Mouse (Mus musculus) cortical plate, adult 2 months (tissue): ENCODE data around the gene Mylk3. TPM values are rescaled to one million over a fixed set of nuclear protein-coding genes. Genes with fewer than 3 reads are reported as not detected.
A peak's percentile ranks its signal among the peaks of the same experiment; 100 is the strongest.

Source experiments
- H3K27ac ChIP-seq: fragments of 200-500 bp; 2 replicates; pipeline ENCODE4 v1.5.1; 2012; ENCODE audit warnings: low read length, control low read depth, inconsistent platforms; ENCODE audit not compliant: insufficient read depth
- H3K4me1 ChIP-seq: fragments of 200-500 bp; 2 replicates; pipeline ENCODE4 v1.6.1; 2011; ENCODE audit warnings: low read length; ENCODE audit not compliant: control insufficient read depth, insufficient read depth
- H3K4me3 ChIP-seq: fragments of 200-500 bp; 2 replicates; pipeline ENCODE4 v1.5.1; 2011; ENCODE audit warnings: mild to moderate bottlenecking, low read length, control low read depth; ENCODE audit not compliant: insufficient read depth
- CTCF ChIP-seq: fragments of 200-500 bp; IDR thresholded peaks from 2 replicates; pipeline ENCODE4 v1.5.1; 2011; ENCODE audit warnings: mild to moderate bottlenecking, control low read depth, low read length; ENCODE audit not compliant: insufficient read depth; ENCODE audit errors: extremely low read depth
- POLR2A ChIP-seq: fragments of 200-500 bp; IDR thresholded peaks from 2 replicates; pipeline ENCODE4 v1.6.1; 2011; ENCODE audit warnings: mild to moderate bottlenecking, low read length, control low read depth; ENCODE audit not compliant: insufficient read depth; ENCODE audit errors: extremely low read depth
- polyA plus RNA-seq: library from polyadenylated mRNA; depleted of rRNA; stranded (reverse); fragments of >200 nt; gene quantifications from 2 replicates; pipeline ENCODE4 v1.2.3, GENCODE M21; 2012; rRNA removed

Gene Mylk3
- 4.3 and 5.0 TPM in 2 replicates for polyA plus RNA-seq

DNA sequence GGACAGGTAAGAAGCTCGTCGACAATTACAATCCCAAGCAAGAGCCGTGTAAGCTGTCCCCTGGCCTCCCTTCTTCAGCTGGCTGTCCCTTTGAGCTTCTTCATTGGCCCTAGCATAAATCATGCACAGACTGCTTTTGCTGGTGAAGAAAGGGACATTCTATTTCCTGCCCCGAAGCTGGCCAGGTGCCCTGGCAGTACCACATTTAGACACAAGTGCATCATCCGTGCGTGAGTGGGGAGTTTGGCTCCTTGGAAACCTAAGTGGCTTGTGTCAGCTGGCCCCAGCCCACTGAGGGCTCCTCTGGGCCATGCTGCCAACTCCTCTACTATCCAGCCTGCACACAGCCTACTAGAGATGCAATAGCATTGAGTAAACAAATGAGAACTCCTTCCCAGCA is at the start of gene Mylk3:
Gene Mylk3 (minus strand): TSS at position 141 of the 400 bp plus-strand sequence.
- TF ChIP-seq POLR2A (no peak), CTCF (no peak)
- Histone ChIP-seq H3K27ac (no peak within 1 kb of the TSS), H3K4me1 (no peaks in the 10 kb centered on the region), H3K4me3 (no peak within 1 kb of the TSS)

GRCm38 (mm10) chr8:85435736-85436135 is 49.6 kb upstream of the Mylk3 start:
- Histone ChIP-seq H3K4me3 (no peak overlapping the region), H3K4me1 (peaks cover 1% of the 10 kb centered on the region; the same call in 1 of the 2 replicates), H3K27ac (no peak overlapping the region)
- TF ChIP-seq POLR2A (no peak), CTCF (no peak)

DNA sequence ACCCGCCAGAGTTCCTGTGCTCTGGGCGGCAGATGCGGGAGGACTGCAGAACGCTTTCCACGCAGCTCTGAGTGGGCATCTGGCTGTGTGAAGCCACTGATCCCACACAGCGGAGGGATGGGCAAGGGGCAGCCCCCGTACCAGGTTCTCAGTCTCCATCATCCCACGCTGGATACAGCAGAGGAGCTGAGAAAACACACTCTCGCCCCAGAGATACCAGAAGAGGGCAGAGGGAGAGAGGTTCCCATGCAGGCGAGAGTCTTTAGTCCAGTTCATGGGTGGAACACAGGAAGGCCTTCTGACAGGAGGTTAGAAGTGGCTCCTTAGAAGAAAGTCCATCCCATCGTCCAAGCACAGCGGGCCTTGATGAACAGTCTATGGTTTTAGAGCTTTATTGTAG is 48.7 kb upstream of the Mylk3 start:
- no peak overlapping the region for H3K27ac ChIP-seq
- H3K4me1 ChIP-seq, result peaks cover 3% of the 10 kb centered on the region; the same call in 1 of the 2 replicates
- TF ChIP-seq CTCF, result no peak
- TF ChIP-seq POLR2A, result no peak
- H3K4me3 ChIP-seq, result no peak overlapping the region

DNA sequence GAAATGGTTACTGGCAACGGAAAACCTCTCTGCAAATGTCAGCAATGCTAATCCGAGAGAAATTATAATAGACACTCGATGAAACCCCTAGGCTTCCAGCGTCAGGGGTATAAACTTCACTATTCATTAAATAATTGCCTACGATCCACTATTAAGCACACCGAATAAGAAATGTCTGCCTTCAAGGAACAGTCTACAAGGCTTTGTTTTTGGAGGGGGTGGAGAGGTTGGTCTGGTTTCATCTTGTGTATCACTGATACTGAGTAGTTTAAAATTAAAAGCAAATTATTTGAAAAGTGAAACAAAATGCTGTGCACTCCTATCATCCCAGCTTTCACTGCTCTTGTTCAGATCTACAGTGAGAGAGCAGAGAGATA is 46.9 kb upstream of the Mylk3 start:
- Histone ChIP-seq H3K4me3 (peak overlapping the region; percentile 79), H3K4me1 (peaks cover 4% of the 10 kb centered on the region; the same call in 1 of the 2 replicates), H3K27ac (no peak overlapping the region)
- TF ChIP-seq CTCF (no peak), POLR2A (no peak)

DNA sequence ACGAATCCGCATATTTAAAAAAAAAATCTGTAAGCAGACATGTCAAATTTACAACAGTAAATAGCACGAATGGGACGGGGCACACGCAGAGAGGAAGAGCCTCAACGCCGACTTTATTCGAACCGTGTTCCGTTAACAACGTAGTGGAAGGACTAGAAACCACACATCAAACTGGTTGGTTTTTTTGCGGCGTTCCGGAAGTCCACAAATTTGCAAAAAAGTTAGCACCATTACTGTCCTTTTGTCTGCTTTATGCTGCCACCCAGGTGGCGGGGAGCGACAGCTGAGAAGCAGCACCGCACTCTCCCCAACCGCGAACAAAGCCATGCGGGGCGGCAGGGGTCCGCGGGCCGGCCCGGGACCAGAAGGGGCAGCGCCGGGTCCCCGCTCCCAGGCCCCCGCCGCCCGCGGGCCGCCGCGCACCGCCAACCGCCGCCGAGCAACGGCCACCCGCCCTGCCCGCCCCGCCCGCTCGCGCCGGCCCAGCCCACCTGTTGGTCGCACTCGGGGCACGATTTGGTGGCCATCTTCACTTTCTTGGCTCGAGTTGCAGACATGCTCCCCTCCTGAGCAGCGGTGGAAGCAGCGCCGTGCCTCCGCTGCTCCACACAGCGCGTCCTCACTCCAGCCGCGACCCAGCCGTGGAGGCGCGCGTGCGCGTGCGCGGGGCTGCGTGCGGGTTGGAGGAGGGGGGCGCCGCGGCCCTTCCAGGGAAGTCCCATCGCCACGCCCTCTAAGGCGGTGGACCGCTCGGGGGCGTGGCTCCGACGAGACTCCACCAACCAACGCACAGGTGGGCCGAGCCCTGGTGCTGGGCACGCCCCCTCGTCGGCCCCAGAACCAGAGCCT is 46.2 kb upstream of the Mylk3 start, which contains the start of gene 4921524J17Rik:
Gene 4921524J17Rik (minus strand): TSS at position 666 of the 849 bp plus-strand sequence.
- H3K4me1 ChIP-seq, result peaks cover 4% of the 10 kb centered on the region; the same call in 1 of the 2 replicates

DNA sequence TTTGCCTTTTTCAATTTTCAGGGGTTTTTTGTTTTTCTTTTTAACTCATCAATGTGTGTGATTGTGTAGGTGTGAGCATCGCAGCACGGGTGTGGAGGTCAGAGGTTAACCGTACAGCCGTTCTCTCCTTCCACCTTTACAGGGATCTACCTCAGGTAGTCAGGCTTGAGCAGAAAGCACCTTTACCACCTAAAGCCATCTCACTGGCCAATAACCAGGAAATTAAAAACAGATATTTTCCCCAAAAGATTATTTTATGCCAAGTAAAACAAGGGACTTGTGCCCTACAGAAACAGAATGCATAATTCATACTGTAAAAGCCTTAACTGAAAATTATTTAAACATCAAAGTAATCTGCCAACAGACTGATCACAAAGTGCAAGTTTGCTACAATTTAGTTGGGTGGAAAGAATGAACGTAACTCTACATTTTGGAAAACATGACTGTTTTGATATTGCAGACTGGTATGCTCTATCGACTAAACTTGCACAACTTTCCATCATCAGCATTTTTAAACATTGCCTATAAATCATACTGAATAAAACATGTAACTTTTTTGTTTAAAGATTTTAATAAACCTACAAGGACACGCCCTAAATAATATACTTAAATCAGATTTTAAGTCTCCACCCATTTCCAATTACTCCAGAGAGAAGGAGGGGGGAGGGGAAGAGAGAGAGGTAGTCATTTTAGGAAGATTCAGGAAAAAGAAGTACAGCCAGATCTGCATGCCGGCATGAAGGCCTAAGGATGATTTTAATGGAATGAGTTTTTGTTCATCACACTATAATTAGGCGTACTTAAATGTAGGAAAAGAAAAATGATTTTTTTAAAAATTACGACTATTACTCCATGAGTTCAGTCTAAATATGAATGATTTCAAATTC is 45.4 kb upstream of the Mylk3 start:
- H3K27ac ChIP-seq, result 0 out of 2 replicates have a peak overlapping the region, but pooled peaks have one; percentile 1
- TF ChIP-seq POLR2A, result no peak
- no peak for TF ChIP-seq CTCF
- H3K4me3 ChIP-seq, result peak overlapping the region; percentile 79
- H3K4me1 ChIP-seq, result peaks cover 4% of the 10 kb centered on the region; the same call in 1 of the 2 replicates

More for the DNA sequence above, 46.2 kb upstream of the Mylk3 start, which contains the start of gene 4921524J17Rik:
- TF ChIP-seq CTCF (no peak), POLR2A (peak; percentile 84)
- peak within 1 kb of the TSS; percentile 79 for H3K4me3 ChIP-seq
- H3K27ac ChIP-seq, result 0 out of 2 replicates have a peak within 1 kb of the TSS, but pooled peaks have one; percentile 1

DNA sequence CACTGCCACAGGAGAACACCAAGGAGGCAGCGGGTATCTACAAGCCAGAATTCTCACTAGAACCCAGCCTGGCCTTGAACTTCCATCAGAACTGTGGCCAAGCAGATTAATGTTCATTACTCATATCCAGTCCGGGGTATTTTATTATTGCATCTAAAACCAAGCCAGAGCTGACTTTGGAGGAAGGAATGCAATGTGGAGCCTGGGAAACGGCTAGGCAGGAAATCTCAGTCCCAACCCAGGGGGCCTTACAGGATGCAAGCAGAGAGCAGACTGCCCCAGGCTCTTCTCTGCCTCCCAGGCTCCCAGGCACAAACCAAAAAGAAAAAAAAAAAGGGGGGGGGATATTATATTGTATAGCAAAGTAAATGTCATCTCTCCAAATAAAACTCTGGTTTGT is 44.7 kb upstream of the Mylk3 start:
- TF ChIP-seq POLR2A, result no peak
- TF ChIP-seq CTCF, result no peak

DNA sequence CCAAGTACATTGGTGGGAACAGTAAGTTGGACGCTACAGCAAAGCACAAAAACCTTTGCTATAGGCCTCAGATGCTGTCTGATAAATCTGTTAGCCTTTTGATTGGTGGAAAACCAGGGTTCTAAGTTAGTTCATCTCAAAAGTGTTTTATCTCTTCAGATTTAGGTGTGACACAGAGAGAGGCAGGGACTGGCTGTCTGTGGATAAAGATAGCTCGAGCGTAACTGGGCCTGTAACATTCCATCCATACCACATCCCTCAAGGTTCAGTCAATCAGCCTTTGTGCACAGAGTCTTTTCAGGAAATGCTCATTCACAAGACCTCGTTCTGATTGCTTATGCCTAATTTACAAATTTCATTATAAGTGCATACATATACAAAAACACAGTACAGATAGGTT is 43.1 kb upstream of the Mylk3 start:
- H3K27ac ChIP-seq, result no peak overlapping the region
- H3K4me3 ChIP-seq, result no peak overlapping the region
- TF ChIP-seq CTCF, result no peak
- TF ChIP-seq POLR2A, result no peak
- peaks cover 4% of the 10 kb centered on the region; the same call in 1 of the 2 replicates for H3K4me1 ChIP-seq

More for the DNA sequence above, 44.7 kb upstream of the Mylk3 start:
- Histone ChIP-seq H3K4me1 (peaks cover 4% of the 10 kb centered on the region; the same call in 1 of the 2 replicates), H3K4me3 (no peak overlapping the region), H3K27ac (no peak overlapping the region)

- H3K27ac ChIP-seq, result no peak overlapping the region
- peaks cover 4% of the 10 kb centered on the region; the same call in 1 of the 2 replicates for H3K4me1 ChIP-seq
- no peak overlapping the region for H3K4me3 ChIP-seq
- TF ChIP-seq CTCF, result no peak
- TF ChIP-seq POLR2A, result no peak
Observed at GRCm38 (mm10) chr8:85427026-85427425, 40.9 kb upstream of the Mylk3 start.
